Mouse (Mus musculus) cerebellum, postnatal 14 days (tissue): ENCODE data around the gene Nfkbid.
A peak's percentile ranks its signal among the peaks of the same experiment; 100 is the strongest.

Experiments used
- DNase-seq, 2 experiments: peaks; one replicate each; pipeline ENCODE4 v3.0.0; 2021; ENCODE audit warnings: mixed read lengths in 2 of 2

The Nfkbid gene

DNA sequence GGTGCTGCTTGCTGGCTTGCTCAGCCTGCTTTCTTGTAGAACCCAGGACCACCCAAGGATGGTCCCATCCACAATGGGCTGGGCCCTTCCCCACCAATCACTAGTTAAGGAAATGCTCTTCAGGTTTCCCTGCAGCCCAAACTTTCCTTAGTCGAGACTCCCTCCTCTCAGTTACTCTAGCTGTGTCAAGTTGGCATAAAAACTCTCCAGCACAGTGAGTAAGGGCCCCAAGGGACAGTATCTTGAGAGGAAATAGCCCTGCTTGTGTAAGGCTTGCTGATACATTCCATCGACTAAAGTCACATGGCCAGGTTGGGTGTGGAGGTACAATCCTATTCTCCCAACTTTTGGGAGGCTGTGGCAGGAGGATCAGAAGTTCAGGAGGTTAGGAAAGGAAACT lies 8.7 kb downstream of the Nfkbid start:
- no peak for DNase-seq

DNA sequence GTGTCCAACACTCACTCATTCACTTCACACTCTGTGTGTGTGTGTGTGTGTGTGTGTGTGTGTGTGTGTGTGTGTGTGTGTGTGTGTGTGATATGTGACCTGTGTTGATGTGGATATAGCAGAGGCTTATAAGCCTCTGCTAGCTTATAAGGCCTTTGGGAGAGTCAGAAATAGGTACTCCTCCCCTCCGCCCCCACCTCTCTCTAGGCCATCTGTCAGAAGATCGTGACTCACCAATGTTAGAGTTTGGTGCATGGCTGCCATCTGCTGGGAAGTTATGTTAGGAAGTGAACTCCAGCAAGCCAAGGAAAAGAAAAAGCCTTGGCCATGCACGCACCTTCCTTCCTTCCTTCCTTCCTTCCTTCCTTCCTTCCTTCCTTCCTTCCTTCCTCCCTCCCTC lies 10.3 kb downstream of the Nfkbid start:
- peak; percentile 94 to 95 for DNase-seq

DNA sequence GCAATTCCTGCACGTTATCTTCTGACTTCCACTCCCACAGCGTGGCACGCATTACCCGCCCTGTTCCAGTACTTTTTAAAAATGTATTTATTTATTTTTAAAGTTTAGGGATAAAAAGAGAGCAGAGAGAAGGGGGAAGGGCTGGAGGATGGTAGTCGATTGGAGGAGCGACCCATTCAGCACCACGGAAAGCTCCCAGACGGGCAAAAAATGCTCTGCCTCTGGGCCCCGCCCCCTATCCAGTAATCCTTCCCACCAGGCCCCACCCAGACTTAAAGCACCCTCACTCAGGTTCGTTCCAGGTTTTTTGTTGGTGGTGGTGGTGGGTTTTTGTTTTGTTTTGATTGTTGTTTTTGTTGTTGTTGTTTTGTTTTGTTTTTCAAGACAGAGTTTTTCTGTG lies 12.7 kb downstream of the Nfkbid start:
- DNase-seq, result no peak

DNA sequence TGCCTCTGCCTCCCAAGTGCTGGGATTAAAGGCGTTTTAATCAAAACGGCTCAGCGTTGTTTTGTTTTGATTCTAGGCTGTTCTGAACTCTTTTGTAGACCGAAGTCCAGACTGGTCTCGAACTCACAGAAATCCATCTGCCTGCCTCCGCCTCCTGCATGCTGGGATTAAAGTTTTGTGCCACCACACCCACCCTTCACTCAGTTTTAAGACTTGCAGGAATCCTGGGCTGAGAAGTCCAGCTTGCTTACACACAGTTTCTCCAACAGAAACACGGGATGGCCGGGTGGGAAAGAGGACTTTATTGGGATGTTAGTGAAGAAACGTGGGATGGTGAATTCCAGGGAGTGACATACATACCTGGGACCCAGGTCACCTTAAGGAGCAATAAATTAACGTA lies 13.2 kb downstream of the Nfkbid start:
- no peak for DNase-seq

DNA sequence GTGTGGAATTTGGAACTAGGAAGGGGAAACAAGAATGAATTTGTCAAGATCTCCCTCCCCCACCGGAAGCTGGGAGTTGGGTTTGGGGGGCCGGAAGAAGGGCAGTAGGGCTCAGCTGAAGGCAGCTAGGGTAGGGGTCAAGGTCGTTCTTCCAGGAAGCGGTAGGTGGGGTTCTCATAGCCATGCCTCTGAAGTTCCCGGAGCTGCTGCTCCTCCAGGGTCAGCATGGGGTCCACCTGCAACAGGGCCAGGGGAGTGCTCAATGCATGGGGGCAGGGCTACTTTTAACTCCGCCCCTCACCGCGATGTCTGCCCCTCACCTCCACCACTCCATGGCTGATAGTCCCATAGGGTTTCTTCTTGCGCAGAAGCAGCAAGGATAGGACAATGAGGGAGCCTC lies 13.6 kb downstream of the Nfkbid start:
- no peak for DNase-seq

DNA sequence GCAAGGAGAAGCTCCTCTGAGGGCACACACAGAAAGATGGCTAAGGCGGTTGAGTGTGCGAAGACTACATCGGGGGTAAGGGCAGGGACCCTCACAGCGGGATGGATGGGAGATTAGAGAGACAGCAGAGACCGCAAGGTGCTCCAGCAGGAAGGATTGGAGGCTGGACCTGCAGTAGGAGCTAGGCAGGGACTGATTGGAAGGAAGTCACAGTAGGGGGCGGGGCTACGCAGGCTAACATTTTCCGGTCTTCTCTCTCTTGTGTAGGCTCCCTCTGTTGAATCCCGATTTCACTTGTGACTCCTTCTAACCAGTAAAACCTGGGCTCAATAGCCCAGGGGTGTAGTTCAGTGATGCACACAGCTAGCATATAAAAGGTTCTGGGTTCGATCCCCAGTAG lies 15.3 kb downstream of the Nfkbid start:
- DNase-seq, result no peak

DNA sequence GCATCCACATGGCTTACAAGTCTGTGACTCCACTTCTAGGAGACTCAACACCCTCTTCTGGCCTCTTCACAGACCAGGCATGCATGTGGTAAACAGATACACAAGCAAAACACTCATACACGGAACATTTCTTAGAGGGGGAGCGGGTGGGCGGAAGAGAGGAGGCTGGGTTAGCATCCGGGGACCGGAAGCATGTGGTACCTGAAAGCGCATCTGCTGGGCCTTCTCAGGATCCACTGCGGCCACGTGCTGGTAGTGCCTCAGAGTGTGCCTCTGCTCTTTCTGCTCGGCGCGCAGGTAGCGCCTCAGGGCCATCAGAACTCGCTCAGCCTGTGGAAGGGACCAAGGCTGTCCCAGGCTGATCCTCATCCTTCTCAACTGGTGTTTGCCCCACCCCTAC lies 18.2 kb downstream of the Nfkbid start:
- peak in 1 of 2 experiments; percentile 16 for DNase-seq

DNA sequence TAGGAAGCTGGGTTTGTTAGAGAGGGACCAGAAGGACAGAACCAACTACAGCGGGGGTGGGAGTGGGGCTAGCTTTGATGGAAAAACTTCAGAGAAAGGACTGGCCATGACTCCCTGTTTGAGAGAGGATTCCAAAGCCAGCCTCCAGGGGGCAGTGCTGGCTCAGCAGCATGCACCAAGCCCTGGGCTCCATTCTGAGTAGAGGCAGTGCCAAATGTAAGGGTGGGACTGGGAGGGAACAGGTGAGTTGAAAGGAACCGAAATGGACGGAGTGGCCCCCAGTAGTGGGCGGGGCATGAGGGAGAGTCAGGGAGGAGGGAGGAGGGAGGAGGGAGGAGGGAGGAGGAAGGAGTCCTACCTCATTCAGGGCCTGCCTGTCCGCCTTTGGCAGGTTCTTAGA lies 19.2 kb downstream of the Nfkbid start:
- DNase-seq, result peak; percentile 80 to 87

DNA sequence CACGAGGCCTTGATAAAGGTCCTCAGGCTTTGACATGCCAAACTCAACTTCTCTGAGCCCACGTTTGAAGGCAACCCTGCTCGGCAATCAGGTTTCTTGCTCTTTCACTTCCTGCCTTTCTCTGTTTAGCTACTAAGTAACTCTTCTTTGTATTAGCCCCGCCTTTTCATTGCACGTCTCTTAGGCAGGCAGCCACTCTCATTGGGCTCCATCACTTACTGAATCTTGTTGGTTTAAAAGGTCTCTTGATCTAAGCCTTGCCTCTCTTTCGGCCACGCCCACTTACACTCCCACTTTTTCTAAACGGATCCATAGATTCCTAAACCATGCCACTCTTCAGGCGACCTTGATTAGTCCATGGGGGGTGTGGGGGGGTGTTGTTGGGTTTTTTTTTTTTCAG lies 22.2 kb downstream of the Nfkbid start:
- DNase-seq, result peak in 1 of 2 experiments; percentile 19

DNA sequence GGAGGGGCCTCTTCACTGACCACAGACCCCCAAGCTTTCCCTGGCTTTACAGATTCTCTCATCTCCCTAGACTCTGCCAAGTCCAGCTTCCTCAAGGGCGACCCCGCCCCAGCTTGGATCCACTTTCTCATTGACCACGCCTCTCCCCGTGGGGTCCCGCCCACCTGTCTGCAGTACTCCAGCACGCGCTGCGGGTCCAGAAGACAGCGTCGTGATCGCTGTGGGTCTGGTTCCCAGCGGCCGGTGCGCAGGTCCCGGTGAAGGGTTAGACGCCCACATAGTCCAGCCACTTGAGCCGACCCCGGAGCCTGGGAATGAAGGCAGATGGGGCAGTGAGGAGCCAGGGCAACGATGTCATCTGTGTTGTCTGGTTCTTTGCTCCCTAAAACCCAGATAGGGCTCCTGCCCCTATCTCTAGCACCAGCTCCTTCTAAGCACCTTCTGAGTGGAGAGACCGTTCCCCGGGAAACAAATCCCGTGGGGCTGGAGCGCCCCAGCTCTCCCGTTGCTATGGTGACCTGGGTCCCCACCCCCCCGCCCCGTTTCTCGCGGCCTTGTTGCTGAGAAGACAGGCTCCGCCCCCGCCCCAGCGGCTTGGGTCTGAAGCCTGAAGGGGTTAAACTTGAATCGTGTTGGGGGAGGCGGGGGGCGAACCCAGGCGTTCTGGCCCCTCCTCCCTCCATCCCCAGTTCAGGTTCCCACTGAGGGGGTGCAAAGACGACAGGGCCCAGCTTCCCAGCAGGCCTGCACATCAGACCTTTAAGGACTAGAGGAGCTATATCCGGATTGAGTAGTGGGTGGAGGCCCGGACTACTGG lies 22.8 kb downstream of the Nfkbid start:
- DNase-seq, result peak; percentile 46 to 68

DNA sequence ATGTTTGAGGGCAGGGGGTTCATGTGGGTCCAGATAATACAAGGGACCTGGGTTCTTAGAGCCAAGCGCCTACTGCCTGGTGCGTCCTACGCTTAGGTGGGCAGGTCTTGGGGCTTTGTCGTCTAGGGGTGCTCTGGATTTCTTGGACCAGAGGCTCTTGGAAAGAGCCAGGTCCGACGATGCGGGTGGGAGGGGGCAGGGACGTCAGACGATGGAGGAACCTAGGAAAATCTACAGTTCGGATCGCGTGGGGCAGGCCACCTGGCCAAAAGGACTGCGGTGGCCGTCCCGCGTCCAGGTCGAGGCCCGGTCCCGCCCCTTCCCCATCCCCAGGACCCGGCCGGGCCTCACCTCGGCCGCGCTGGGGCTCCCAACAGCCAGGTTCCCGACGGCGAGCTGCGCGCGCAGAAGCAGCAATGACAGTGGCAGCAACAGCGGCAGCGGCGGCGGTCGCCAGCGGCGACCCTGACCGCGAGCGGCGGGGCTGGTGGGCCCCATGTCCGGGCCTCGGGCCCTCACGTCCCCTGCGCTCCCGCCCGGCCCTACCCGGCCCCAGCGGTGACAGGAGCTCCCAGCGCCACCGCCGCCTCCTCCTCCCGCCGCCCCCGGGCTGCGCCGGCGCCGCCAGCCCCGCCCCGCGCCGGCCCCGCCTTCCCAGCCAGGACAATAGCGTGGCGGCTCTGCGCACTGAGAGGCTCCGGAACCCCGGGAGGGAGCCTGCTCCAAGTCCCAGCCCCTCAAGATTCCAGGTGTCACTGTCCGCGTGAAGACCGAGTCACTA lies 23.6 kb downstream of the Nfkbid start, which contains the start of gene Aplp1:
TSS of gene Aplp1 (minus strand) at position 565 of the 781 bp plus-strand sequence.
- peak; percentile 81 to 84 for DNase-seq

DNA sequence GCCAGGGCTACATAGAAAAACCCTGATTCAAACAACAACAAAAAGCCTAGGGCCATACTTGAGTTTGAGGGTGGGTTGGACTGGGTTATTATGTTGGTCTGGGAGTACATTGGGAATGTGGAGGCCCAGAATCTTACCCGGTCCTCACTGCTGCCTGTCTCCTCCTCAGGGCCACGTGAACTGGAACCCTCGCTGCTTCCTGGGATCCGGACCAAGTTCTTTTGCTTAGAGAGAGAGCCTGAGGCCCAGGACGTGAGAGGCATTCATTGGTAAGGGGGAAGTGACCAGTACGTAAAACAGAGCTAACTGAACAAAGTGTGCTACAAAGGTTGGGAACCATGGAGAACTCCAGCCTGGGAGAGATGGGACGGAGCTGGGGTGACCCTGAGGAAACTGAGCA lies 28.7 kb downstream of the Nfkbid start:
- no peak for DNase-seq

DNA sequence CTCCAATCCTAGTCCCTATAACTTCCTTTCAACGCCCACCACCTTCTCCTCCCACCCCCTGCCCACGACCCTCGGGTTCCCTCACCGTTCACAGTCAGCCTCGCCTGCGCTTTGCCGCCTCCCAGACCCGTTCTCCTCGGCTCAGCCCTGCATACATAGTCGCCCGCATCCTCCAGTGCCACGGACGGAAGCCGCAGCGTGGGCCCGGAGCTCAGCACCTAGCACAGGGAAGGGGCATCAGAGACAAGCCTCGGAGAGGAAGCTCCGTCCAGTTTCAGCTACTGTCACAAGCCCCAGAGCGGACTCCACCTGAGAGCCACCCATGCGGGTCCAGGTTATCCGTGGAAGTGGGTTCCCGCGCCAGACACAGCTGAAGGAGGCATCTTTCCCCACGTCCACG lies 31.8 kb downstream of the Nfkbid start:
- no peak for DNase-seq

DNA sequence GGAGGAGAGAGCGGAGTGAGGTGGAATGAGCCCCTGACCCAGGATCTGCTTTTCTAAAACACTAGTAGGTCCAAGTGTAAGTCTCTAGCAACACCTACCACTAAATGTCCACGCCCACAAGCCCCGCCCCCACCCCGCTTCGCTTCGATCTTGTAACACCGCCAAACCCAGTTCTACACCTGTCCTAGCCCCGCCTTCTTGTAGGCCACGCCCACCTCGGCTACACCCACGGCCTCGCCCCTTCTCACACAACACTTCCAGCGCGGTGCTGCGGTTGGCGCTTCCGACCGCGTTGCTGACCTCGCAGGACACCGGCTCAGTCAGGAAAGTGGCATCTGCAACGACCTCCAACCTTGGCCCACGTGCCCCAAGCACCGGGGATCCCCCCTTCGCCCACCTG lies 32.2 kb downstream of the Nfkbid start:
- peak in 1 of 2 experiments; percentile 40 for DNase-seq

DNA sequence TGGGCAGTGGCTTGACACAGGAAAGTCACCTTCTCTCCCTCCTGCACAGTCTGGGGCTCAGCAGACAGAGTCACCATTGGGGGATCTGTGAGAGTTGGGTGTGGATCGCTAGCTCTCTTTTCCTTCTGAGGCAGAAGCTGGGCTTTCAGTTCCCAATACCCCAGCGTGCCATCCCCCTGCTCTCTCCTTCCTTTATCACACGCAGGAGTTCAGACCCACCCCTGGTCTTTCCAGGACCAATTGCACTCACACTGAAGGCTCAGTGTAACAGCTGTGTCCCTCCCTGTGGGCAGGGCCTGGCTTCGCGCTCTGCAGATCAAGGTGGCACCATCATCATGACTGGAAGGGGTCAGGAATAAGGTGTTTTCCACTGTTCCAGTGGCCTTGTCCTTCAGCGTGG lies 32.7 kb downstream of the Nfkbid start:
- no peak for DNase-seq

DNA sequence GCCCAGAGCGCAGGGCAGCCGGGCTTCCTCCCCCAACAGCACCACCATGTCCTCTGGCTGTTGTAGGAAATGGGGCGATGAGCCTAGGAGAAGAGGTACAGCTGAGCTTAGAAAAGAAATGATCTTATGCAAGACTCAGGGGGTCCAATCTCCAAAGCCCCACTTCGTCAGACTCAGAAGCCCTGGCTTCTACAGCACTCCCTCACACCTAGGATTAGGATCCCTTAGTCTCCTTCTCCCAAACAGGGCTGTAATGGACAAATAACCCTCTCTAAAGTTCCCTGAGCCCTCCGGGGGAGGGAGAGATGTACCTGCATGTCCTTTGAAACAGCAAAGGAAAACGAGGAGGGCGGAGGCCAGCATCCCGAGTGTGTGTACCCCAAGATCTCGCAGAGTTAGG lies 35.0 kb downstream of the Nfkbid start:
- no peak for DNase-seq

DNA sequence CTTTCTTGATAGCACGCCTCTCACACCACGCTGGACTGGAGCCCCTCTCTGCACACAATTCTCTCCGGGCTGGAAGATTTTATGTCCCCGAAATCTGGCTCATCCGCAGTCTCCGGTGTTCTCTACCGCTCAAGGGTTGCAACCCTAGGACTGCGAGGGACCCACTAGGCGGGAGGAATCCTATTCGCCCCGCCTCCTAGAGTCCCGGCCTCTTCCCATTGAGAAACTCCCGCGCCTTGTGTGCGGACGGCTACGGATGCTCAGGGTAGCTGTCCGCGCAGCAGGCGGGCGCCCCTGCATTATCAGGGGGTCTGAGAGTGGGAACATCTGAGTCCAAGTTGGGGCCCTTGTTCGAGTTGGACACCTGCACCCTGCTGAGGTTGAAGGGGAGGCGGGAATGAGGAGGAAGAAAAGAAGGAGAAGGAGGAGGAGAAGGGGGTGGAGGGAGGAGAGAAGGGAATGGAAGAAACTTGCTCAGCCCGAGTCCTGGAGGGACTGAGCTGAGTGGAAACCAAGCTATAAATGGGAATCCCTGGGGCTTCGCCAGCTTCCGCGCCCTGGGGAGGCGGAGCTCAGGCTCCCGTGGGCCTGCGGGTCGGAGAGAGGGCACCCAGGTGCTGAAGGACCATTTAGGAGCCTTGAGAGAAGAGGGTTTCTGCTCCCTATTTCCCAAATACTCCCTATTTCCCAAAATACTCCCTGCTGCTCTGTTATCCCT lies 35.5 kb downstream of the Nfkbid start:
- no peak for DNase-seq

DNA sequence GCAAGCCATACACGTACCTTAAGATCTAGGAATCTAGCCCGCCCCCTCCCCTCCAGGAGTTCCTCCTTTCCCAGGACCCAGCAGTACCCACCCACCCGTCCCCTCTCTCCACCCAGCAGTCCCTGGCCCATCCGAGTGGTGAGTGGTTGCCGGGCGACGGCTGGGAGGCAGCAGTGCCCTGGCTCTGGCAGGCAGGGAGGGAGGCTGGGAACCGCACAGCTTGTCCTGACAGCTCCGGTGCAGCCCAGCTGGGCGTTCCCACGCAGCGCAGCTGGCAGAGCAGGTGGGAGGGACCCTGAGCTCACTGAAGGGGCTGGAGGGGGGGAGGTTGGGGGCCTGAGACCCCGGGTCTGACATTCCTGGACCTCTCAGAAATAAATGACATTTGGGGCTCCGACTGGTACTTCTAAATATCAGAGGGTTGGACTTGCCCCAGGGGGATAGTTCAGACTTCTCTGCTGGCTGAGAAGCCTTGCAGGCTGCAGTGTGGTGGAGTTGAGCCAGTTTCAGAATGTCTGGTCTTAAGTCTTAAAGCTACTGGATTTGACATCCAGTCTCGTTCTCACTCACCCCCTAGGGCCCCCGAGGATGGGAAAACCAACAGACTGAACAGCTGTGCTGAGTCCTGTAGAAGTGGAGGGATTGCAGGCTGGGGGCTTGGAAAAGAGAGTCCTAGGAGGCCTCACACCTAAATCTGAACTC lies 36.2 kb downstream of the Nfkbid start, which contains the start of the genes Kirrel2 and Nphs1:
TSS of gene Kirrel2 (minus strand) at position 62 of the 702 bp plus-strand sequence.
TSS of gene Nphs1 (plus strand) at position 687 of the 702 bp plus-strand sequence.
- DNase-seq, result peak; percentile 44 to 51

DNA sequence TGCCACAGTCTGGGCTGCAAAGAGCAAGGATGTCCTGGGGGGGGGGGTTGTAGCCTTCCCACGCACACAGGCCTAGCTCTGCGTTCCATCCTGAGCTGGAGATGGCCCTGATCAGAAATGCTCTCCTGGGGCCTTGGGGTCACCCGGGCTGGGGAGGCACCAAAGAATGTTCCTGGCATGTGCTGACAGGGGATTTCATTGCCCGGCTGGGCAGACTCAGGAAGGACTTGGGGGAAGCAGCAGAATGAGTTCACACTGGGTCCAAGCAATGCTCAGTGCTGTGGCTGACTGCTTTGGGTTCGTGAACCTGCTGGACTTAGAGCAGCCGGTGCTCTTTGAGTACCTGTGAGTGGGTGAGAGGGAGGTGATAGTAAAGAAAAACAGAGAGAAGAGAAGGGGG lies 38.0 kb downstream of the Nfkbid start:
- no peak for DNase-seq

DNA sequence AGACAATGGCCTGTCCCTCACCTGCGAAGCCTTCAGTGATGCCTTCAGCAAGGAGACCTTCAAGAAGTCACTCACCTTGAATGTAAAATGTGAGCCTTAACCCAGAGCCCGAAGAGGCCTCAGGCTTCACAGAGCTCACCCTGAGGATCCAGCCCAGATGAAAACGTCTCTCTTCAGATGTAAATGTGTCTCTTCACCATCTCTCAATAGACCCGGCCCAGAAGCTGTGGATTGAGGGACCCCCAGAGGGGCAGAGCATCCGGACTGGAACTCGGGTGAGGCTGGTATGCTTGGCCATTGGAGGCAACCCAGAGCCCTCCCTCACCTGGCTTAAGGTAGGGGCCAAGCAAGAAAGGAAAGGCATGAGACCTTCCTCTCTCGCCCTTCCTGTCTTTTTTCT lies 42.0 kb downstream of the Nfkbid start:
- DNase-seq, result no peak

DNA sequence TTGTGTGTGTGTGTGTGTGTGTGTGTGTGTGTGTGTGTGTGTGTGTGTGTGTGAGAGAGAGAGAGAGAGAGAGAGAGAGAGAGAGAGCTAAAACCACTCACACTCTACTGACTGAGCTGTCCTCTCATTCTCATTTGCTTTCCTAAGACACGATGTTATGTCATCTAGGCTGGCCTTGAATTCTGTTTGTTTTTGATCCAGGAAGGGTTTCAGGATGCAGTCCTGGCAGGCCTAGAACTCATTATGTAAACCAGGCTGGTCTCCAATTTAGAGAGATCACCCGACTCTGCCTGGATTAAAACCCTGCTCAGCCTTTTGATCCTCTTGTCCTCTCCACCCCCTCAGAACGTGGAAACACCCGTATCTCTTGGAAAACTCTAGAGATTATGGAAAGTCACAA lies 42.5 kb downstream of the Nfkbid start:
- DNase-seq, result no peak

DNA sequence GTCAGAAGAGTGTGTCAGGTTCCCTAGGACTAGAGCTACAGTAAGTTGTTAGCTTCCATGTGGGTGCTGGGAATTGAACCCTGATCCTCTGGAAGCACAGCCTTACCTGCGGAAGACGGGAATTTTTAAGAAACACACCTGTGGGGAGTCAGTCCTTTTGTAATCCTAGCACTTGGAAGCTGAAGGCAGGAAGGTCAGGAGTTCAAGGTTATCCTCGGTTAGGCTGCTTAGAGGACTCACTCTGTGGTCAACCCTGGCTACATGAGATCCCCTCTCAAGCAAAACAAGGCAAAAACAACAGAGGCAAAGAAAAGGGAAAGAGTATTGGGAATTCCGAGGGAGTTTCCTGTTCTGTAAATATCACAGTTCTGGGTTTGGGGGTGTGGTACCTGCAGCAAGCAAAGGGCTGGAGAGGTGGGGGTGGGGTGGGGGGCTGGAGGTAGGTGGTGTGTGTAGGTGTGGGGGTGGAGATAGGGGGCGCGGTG lies 43.3 kb downstream of the Nfkbid start:
- DNase-seq, result no peak
